Mouse (Mus musculus) olfactory bulb, adult 2 months (tissue): ENCODE measurements around the gene Agtrap. TPM values are rescaled to one million over a fixed set of nuclear protein-coding genes. Genes with fewer than 3 reads are reported as not detected.
"Not testable (repeated sequence)": the region's sequence is repeated elsewhere in the genome, so short reads cannot be mapped to it uniquely, and the experiment has no call there.

Source experiments
- H3K27ac ChIP-seq: fragments of 200-500 bp; 2 replicates; pipeline ENCODE4 v1.5.1; 2012; ENCODE audit warnings: low read depth, low read length; ENCODE audit not compliant: insufficient read depth
- H3K4me1 ChIP-seq: fragments of 200-500 bp; 2 replicates; pipeline ENCODE4 v1.6.1; 2012; ENCODE audit warnings: low read length; ENCODE audit not compliant: control insufficient read depth, insufficient read depth
- H3K4me3 ChIP-seq: fragments of 200-500 bp; 2 replicates; pipeline ENCODE4 v1.5.1; 2012; ENCODE audit warnings: mild to moderate bottlenecking, low read depth, low read length, moderate library complexity; ENCODE audit not compliant: insufficient read depth
- CTCF ChIP-seq: fragments of 200-500 bp; IDR thresholded peaks from 2 replicates; pipeline ENCODE4 v1.5.1; 2012; ENCODE audit warnings: low read depth, mild to moderate bottlenecking, low read length, moderate library complexity; ENCODE audit not compliant: insufficient read depth
- POLR2A ChIP-seq: fragments of 200-500 bp; IDR thresholded peaks from 2 replicates; pipeline ENCODE4 v1.6.1; 2012; ENCODE audit warnings: mild to moderate bottlenecking, low read depth, low read length, moderate library complexity; ENCODE audit not compliant: insufficient read depth
- WGBS: fragments of 180-500 bp; shearing (Covaris S2); methylation state at CpG from one replicate; pipeline ENCODE4 v1.1.7; 2018; 5-methylcytosine and 5-hydroxymethylcytosine counted together
- polyA plus RNA-seq: library from polyadenylated mRNA; stranded (reverse); fragments of >200 nt; gene quantifications from 2 replicates; pipeline ENCODE4 v1.2.4, GENCODE M21; 2012; ENCODE audit warnings: low replicate concordance; ENCODE audit not compliant: missing spikeins, insufficient read depth, insufficient read length

Gene Agtrap
- polyA plus RNA-seq, 1 experiment = not detected

- 65% methylated on average over 4 of the region's 4 CpGs for WGBS
- TF ChIP-seq POLR2A (no peak), CTCF (no peak)
- Histone ChIP-seq H3K27ac (no peak overlapping the region), H3K4me1 (peaks cover 3% of the 10 kb centered on the region), H3K4me3 (no peak overlapping the region)
Measured at GRCm38 (mm10) chr4:148046450-148047031, 41.3 kb downstream of the Agtrap start.

DNA sequence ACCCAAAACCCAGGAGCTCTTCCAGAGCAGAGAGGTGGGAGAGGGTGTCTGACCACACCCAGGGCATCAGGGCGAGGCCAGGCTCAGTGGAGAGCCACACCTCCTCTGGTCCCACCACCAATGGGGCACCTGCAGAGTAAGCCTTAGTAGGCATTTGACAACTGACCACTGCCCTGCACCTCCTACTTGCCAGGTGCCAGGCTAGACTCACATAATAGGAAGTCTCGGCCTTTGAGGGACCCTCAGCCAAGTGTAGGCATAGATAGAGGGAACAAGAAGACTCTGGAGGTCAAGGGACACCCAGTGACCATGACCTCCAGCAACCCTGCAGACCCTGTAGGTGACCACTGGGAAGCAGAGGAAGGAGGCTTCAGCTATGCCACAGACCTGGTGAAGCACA lies 43.7 kb downstream of the Agtrap start:
- Histone ChIP-seq H3K4me3 (no peak overlapping the region), H3K27ac (no peak overlapping the region), H3K4me1 (peaks cover 21% of the 10 kb centered on the region)
- TF ChIP-seq POLR2A = no peak
- TF ChIP-seq CTCF = no peak
- 97% methylated on average over 2 of the region's 2 CpGs for WGBS

DNA sequence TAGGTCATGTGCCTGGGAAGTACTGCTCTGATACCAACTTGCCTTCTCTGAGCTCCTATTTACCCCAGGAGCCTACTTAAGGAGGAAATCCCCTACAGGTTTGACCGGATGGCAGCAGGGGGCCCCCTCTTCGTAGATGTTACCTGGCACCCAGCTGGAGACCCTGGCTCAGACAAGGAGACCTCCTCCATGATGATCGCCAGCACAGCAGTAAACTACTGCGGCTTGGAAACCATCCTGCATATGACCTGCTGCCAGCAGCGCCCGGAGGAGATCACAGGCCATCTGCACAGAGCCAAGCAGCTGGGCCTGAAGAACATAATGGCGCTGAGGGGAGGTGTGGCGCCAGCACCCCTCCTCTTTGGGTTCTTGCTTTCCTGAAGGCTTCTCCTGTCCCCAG lies 44.5 kb downstream of the Agtrap start:
- not testable (repeated sequence) for H3K27ac ChIP-seq, H3K4me3 ChIP-seq
- H3K4me1 ChIP-seq = peaks cover 21% of the 10 kb centered on the region
- 55% methylated on average over 7 of the region's 8 CpGs for WGBS

GRCm38 (mm10) chr4:148041611-148042191 lies 46.1 kb downstream of the Agtrap start:
- Histone ChIP-seq H3K4me3 (peak overlapping the region; percentile 30; the same call in 1 of the 2 replicates), H3K27ac (0 out of 2 replicates have a peak overlapping the region, but pooled peaks have one; percentile 18), H3K4me1 (peaks cover 24% of the 10 kb centered on the region)
- 33% methylated on average over 16 of the region's 16 CpGs for WGBS
- TF ChIP-seq CTCF = no peak
- no peak for TF ChIP-seq POLR2A

DNA sequence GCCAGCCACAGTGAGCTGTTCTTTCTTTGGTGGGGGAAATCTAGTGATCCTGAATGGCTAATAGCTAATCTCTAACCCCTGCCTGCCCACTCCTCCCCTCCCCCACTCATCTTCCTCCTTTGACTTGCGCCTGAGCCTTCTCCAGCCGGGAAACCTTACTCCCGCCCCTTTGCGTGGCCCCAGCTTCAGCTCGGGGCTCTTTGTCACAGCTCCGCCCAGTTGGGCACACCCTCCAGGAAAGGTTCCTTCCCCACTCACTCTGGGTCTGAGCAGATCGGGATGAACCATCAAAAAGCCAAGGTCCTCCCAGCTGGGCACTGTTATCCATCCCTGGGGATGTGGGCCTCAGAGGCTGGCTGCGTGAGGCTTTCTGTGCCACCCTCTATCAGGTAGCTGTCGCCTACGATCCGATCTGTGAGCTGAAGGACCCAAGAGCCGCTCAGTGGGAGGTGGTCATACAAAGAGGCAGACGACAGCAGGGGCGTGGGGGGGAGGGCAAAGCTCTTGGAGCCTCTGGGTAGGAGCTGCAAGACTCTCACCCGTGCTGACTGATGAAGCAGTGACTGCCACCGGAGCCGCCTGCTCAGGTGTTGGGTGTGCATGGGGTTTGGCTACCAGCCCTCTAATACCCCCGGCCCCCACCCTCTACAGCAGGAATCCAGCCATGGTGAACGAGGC lies 46.8 kb downstream of the Agtrap start:
- TF ChIP-seq CTCF = no peak
- 0 out of 2 replicates have a peak, but pooled peaks have one; percentile 24 for TF ChIP-seq POLR2A
- H3K27ac ChIP-seq = no peak overlapping the region
- peaks cover 24% of the 10 kb centered on the region for H3K4me1 ChIP-seq
- 10% methylated on average over 19 of the region's 19 CpGs for WGBS
- peak overlapping the region; percentile 30 for H3K4me3 ChIP-seq

- no peak for TF ChIP-seq POLR2A
- no peak for TF ChIP-seq CTCF
- Histone ChIP-seq H3K27ac (no peak overlapping the region), H3K4me3 (0 out of 2 replicates have a peak overlapping the region, but pooled peaks have one; percentile 77), H3K4me1 (peaks cover 24% of the 10 kb centered on the region)
- WGBS = 58% methylated on average over 15 of the region's 15 CpGs
Measured at GRCm38 (mm10) chr4:148040029-148040830, 47.6 kb downstream of the Agtrap start.

DNA sequence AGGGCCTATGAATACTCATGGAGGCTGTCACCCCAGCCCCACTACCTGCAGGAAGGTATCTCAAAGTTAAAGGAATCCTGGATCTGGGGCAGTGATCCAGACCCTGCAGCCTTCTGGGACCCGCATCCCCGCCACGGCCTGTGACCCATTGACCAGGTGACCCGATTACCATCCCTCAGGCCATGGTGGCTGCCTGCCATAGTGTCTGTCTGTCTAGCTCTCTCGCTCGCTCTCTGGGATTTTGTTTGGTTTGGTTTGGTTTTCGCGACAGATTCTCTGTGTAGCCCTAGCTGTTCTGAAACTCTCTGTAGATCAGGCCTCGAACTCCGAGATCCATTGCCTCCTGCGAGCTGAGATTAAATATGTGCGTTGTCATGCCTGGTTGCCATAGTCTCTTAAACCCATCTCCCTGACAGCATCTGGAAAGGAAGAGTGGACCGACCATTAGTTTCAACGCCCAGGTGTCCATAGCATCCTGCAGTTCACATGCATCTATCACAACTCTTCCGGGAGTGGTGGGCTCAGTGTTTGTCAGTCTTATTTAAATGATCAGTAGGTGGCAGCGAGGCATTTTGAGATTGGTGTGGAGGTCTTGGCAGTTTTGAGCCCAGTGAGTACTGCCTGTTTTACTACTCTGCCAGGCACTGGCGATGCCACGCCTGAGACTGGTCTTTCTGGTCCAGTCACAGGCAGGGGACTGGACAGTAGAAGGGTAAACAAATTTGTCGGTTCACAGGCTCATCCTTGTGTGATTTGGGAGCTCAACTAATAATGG lies 48.4 kb downstream of the Agtrap start:
- Histone ChIP-seq H3K27ac (peak overlapping the region; percentile 17), H3K4me3 (peak overlapping the region; percentile 77), H3K4me1 (peaks cover 24% of the 10 kb centered on the region)
- TF ChIP-seq POLR2A = no peak
- TF ChIP-seq CTCF = no peak
- WGBS = 16% methylated on average over 19 of the region's 19 CpGs

- Histone ChIP-seq H3K4me1 (peaks cover 24% of the 10 kb centered on the region), H3K4me3 (peak within 1 kb of the TSS; percentile 77), H3K27ac (peak within 1 kb of the TSS; percentile 65)
- under 1% methylated on average over 54 of the region's 54 CpGs for WGBS
- TF ChIP-seq POLR2A = peak; percentile 83
- no peak for TF ChIP-seq CTCF
Measured at GRCm38 (mm10) chr4:148038600-148039253, 49.1 kb downstream of the Agtrap start, which contains the start of the genes Clcn6 and Mthfr. Clcn6 (minus strand) TSS chr4:148038821. Mthfr (plus strand) TSS chr4:148039077.
